Mouse (Mus musculus): Measurements from ENCODE around the gene Rps6kb2. TPM values are rescaled to one million over a fixed set of nuclear protein-coding genes. Genes with fewer than 3 reads are reported as not detected.

Gene Rps6kb2
- total RNA-seq, 2 experiments from 2014 or later, result 34.7 to 38.0 TPM

GRCm38 (mm10) chr19:4190831-4191334 lies 27.7 kb upstream of the Rps6kb2 start, which contains the start of gene Tbc1d10c:
TSS of gene Tbc1d10c (minus strand) at chr19:4191284.
- DNase-seq (ENCODE audit: low spot score in 2 of 2), result no peak

DNA sequence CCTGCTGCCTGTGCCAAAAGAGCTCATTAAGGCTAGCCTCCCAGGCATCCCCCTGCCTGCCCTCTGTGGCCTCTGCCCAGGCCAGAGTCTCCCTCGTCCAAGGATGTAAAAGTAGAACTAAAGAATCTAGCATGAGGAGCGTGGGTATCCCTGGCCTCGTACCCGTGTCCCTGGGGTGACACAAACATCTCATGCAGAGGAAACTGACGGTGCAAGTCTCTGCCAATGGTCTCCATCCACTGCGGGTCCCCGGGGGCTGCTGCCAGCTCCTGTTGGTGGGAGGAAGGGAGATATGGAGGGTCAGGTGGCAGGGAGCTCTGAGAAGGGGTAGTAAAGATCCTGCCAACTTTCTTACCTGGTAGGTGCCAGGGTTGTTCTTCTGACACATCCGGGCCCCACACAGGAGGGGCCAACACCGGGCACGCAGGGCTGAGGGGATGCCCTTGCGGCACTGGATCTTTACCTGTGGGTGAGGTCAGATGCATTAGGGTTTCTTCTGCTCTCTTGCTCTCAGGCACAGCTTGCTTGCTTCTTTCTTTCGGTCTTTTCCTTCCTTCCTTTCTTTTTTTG lies 26.0 kb upstream of the Rps6kb2 start:
- no peak for DNase-seq (ENCODE audit: low spot score in 2 of 2)

GRCm38 (mm10) chr19:4187303-4187702 lies 24.1 kb upstream of the Rps6kb2 start:
- no peak for DNase-seq (ENCODE audit: low spot score in 2 of 2)

DNA sequence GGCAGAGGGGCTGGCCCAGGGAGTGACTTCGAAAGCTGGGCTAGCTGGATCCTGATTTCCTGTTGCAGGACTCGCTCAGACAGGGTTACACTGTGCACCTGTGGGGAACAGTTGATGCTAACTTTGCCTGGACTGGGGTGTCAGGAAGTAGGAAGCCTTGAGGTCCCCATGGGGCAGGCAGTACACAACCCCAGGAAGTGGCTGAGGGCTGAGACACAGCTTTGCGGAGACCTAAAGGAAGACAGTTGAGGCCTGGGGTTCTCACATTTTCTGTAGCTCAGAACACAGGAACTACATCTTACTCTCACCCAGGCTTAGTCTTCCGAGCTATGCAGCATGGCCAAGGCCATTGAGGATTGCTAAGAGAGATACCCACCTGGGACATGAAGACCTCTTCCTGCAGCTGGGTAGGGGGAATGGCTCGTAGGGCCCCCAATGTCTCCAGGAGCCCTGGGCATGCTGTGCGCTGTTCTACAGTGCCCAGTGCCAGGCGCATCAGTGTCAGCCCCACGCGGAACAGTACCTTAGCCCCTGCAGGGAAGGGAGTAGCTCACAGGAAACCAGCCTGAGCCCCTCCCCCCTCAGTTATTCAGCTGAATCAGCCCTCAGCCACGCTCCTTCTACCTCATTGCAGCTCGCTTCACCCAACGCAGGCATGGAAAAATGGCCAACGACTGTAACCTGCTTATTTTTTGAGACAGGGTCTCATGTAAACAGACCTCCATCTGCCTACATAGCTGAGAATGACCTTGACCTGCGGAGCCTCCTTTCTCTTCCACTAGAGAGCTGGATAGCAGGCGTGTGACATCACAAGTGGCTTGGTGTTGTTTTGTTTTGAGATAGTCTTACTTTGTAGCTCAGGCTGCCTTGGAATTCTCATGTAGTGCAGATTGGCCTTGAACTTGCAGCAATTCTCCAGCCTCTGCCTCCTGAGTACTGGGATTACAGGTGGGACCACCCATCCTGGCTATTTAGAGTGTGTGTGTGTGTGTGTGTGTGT lies 22.1 kb upstream of the Rps6kb2 start:
- DNase-seq (ENCODE audit: low spot score in 2 of 2), result no peak

DNA sequence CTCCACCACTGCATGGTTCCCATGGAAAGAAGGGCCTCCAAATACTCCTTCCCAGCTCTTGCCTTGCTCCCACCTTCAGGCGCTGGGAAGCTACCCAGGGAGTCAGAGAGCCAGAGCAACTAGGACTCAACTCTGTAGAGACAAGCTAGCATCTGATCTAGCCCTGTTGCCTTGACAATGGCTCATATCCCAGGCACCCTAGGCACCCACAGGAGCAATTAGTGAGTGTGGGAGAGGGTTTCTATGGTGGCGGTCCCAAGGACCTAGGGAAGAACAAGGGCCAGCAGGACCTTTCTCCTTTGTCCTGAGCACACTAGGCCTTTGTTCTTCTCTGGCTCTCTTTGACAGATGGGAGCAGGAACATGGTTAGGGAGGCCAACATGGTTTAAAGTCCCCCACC lies 20.5 kb upstream of the Rps6kb2 start:
- DNase-seq (ENCODE audit: low spot score in 2 of 2), result no peak

DNA sequence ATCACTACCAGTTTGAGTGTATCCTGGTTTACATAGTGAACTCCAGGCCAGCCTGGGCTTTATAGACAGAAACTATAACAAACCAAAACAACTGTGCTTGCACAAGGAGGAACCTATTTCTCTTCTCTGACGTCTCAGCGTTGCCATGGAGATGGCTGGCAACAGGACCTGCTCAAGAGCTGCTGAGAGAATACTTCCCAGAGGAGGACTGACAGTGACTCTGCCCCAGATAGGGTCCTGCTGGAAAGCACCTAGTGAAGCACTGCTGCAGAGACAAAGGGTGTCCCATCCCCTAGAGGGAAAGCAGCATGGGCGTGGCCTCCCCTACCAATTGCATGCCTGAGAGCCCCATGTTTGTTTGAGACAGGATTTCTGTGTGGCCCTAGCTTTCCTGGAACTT lies 18.7 kb upstream of the Rps6kb2 start:
- no peak for DNase-seq (ENCODE audit: low spot score in 2 of 2)

GRCm38 (mm10) chr19:4180411-4180810 lies 17.3 kb upstream of the Rps6kb2 start:
- DNase-seq (ENCODE audit: low spot score in 2 of 2), result no peak

DNA sequence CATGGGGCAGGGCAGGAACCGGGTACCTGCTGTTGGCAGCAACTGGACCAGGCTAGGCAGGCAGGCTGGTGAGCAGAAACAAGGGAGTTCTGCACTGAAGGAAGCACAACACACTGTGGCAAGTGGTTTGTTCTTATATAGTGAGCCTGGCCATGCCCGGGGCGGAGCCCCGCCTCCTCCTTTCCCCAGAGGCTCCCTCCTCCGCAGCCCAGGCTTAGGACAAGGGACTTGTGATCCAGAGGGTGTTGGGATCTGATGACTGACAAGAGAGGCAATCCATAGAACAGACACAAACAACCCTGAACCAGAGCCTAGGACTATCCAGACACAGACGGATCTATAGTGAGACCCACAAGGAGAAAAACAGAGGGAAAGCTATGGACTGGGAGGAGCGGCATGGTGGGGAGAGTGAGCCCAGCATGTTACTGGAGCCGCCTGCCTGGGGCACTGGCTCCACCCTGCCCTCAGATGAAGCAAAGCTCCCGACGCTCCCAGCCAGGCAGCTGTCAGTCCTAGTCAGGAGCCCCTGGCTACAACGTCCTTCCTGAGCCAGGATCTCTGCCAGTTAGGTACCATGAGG lies 12.3 kb upstream of the Rps6kb2 start, which contains the start of gene Carns1:
Gene Carns1 (minus strand): TSS at position 112 of the 580 bp plus-strand sequence.
- DNase-seq (ENCODE audit: low spot score in 2 of 2), result no peak

DNA sequence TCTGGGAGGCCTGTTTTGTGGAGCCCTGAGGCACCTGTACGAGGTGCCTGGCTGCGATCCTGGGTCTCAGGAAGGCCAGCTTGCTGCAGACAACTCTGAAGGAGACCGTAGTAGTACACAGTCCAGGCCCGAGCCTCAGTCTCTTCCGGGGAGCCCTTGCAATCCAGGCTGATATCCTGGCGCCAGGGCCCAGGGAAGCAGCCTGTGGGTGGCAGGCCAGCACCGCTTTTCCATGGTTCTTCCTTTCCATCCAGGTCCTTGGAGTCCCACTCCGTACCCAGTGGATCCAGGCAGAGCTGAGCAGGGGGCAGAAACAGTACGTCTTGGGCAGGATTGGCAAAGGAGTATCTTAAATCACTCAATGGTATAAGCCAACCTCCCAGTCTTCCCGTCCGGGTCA lies 9.8 kb upstream of the Rps6kb2 start:
- DNase-seq (ENCODE audit: low spot score in 2 of 2), result no peak

DNA sequence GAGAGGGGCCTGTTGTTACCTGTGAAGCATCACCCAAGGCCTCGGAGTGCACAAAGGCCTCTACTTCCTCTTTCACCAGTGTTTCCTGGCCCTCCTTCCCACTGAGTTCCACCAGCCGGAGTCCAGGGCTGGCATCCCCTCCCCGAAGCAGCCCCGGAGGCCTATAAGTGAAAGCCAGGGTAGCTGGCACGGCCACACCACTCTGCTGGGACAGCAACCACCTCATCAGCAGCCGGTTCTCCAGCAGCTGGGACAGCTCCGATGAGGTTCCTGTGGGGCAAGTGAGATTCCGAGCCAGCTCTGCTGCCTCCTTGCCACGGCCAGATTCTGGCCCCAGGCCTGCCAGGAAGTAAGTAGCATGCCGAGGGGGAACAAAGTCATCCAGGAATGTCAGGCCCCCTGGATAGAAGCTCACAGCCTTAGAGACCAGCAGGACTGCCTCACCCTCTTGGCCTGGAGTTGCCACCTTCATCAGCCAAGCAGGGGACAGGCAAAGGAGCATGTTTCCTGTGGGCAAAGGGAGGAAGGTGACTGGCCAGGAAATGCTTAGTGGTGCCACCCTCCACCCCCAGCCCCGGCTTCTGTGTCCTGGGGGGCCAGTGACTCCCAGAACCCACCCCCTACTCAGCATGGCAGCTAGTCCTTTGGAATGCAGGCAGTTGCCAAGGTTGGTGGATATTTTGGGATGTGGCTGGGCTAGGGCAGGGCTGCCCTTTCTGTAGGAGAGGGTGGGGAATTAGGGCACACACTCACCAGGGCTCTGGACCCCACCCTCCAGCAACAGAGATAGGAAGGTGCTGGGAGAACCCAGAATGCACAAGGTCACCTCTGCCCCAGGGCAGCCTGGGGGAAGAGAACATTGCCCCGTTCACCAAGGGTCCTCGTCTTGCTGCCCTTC lies 8.5 kb upstream of the Rps6kb2 start:
- peak in 1 of 2 experiments; percentile 61 for DNase-seq (ENCODE audit: low spot score in 2 of 2)

DNA sequence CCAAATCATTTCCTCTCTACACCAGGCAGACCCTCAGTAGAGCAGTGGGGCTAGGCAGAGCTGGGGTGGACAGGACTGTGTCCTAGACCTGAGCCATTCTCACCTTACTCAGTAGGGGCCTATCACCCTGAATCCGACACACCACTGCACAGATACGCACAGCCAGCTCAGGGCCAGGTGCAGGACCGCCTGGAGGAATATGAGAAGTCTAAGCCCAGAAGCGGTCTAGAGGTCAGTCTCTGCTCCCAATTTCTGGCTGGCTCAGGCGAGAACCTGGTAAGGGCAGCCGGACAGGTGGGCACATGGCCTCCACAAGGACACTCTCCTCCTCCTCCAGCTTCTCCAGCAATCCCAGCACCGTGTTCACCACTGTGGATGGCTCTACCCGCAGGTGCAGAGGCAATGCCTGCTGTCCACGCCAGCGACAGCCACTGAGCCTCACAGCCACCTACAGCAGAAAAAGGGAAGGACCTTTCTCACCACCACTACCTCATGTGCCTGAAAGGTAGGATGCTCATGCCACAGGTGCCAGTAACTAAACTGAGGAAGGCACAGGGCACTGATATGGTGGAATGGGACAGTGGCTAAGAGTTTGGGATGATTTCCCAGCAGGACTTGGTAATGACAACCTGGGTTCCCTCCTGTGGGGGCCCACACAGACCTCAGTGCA lies 7.7 kb upstream of the Rps6kb2 start:
- no peak for DNase-seq (ENCODE audit: low spot score in 2 of 2)

GRCm38 (mm10) chr19:4169810-4170209 lies 6.7 kb upstream of the Rps6kb2 start:
- no peak for DNase-seq (ENCODE audit: low spot score in 2 of 2)

GRCm38 (mm10) chr19:4169378-4169784 lies 6.2 kb upstream of the Rps6kb2 start:
- DNase-seq (ENCODE audit: low spot score in 2 of 2), result peak; percentile 99 to 100

DNA sequence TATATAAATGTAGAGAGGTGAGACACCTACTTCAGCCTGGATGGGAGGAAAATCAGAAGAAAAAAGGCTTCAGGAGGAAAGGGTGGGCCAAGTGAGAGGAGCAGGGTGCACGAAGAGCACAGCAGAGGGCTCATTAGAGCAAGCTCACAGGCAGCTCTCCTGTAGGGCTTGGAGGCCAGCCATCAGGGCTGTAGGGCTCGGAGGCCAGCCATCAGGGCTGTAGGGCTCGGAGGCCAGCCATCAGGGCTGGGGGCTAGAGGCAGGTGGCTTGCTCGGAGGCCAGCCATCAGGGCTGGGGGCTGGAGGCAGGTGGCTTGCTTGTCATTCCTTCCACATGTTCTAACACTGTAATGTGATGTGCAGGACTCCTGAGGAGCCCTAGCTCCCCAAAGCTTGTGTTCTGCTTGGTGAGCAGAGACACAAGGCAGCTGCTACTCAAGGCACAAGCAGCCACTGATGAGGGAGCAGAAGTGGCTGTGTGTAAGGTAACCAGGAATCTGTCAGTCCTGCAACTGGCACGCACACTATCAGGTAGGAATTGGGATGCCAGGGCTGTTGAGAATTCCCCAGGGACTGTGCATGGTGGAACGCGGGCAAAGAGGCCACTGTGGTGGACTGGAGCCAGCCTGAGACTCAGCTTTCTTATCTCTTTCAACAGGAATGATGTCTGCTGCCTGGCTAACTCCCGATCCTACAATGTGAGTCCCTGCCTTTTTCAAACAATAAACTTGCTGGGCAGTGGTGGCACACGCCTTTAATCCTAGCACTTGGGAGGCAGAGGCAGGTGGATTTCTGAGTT lies 3.7 kb upstream of the Rps6kb2 start:
- DNase-seq (ENCODE audit: low spot score in 2 of 2), result no peak

- DNase-seq (ENCODE audit: low spot score in 2 of 2), result no peak
Measured at GRCm38 (mm10) chr19:4164721-4165120, 1.6 kb upstream of the Rps6kb2 start.

- DNase-seq (ENCODE audit: low spot score in 2 of 2), result no peak
Measured at GRCm38 (mm10) chr19:4164100-4164499, 946 bp upstream of the Rps6kb2 start.

DNA sequence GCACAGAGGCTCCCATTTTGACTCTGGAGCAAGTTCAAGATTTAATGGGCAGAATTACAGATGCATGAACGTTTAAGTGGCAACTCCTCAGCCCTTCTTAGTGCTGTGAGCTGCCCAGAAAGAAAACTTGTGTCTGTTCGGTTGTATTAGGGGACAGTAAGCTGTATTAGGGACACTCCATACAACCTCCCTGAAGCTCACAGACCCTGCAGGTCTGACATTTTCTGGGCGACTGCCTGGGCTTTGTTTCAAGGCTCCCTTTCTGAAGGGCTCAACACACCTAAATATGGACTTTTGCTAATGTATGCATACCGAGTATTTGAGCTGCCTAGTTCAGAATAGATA lies 361 bp upstream of the Rps6kb2 start:
- DNase-seq (ENCODE audit: low spot score in 2 of 2), result no peak

GRCm38 (mm10) chr19:4159049-4159448 lies 4.1 kb downstream of the Rps6kb2 start:
- no peak for DNase-seq (ENCODE audit: low spot score in 2 of 2)

GRCm38 (mm10) chr19:4156771-4157170 lies 6.4 kb downstream of the Rps6kb2 start:
- no peak for DNase-seq (ENCODE audit: low spot score in 2 of 2)

Data from gastrocnemius, postnatal 4 days (tissue).